Mouse (Mus musculus) MEL (cell line): ENCODE measurements around the gene 4930535I16Rik. TPM values are rescaled to one million over a fixed set of nuclear protein-coding genes. Genes with fewer than 3 reads are reported as not detected.
A peak's percentile ranks its signal among the peaks of the same experiment; 100 is the strongest.
"Not testable (repeated sequence)": the region's sequence is repeated elsewhere in the genome, so short reads cannot be mapped to it uniquely, and the experiment has no call there.

Source experiments
- DNase-seq: peaks from one replicate; pipeline ENCODE4 v3.0.0; 2011; ENCODE audit warnings: low read depth, low spot score
- H3K27ac ChIP-seq: 2 replicates; pipeline ENCODE4 v1.5.1; 2012; ENCODE audit warnings: low read depth, mild to moderate bottlenecking, control low read depth, low read length, moderate library complexity; ENCODE audit not compliant: control insufficient read depth
- H3K27me3 ChIP-seq, 2 experiments: fragments of 150-350 bp in 1 of 2; sonication (generic) in 1 of 2; 2 replicates each; pipeline ENCODE4 v1.6.1; 2012; ENCODE audit warnings: low read length in 2 of 2, mild to moderate bottlenecking in 2 of 2, improper control_type of control experiment in 1 of 2, moderate library complexity in 1 of 2; ENCODE audit not compliant: insufficient read depth in 2 of 2, control insufficient read depth in 1 of 2
- H3K36me3 ChIP-seq, 2 experiments: 2 replicates each; pipeline ENCODE4 v1.6.1; 2012 to 2014; ENCODE audit warnings: low read length in 2 of 2, improper control_type of control experiment in 1 of 2, inconsistent platforms in 1 of 2, mild to moderate bottlenecking in 1 of 2; ENCODE audit not compliant: insufficient read depth in 2 of 2, control insufficient read depth in 1 of 2
- H3K4me1 ChIP-seq, 2 experiments: fragments of 150-350 bp in 1 of 2; sonication (generic) in 1 of 2; 2 replicates each; pipeline ENCODE4 v1.6.1; 2012; ENCODE audit warnings: low read length in 2 of 2, improper control_type of control experiment in 1 of 2, mild to moderate bottlenecking in 1 of 2; ENCODE audit not compliant: insufficient read depth in 2 of 2, control insufficient read depth in 1 of 2
- H3K4me3 ChIP-seq, 2 experiments: fragments of 150-350 bp in 1 of 2; sonication (generic) in 1 of 2; 2 replicates each; pipeline ENCODE4 v1.5.1; 2012; ENCODE audit warnings: low read depth in 2 of 2, low read length in 2 of 2, mild to moderate bottlenecking in 2 of 2, moderate library complexity in 2 of 2, control low read depth in 1 of 2, improper control_type of control experiment in 1 of 2; ENCODE audit not compliant: control insufficient read depth in 1 of 2, insufficient read depth in 1 of 2
- H3K79me2 ChIP-seq: 2 replicates; pipeline ENCODE4 v1.6.1; 2012; ENCODE audit warnings: mild to moderate bottlenecking, low read length, moderate library complexity; ENCODE audit not compliant: control insufficient read depth, poor library complexity, insufficient read depth
- H3K9ac ChIP-seq: 2 replicates; pipeline ENCODE4 v1.6.1; 2012; ENCODE audit warnings: low read depth, mild to moderate bottlenecking, control low read depth, low read length, moderate library complexity; ENCODE audit not compliant: control insufficient read depth, poor library complexity, severe bottlenecking
- H3K9me3 ChIP-seq: fragments of 150-350 bp; sonication (generic); replicated peaks from 2 replicates; pipeline ENCODE4 v1.6.1; 2012; ENCODE audit warnings: mild to moderate bottlenecking, low read length, improper control_type of control experiment, moderate library complexity; ENCODE audit not compliant: insufficient read depth
- CHD2 ChIP-seq: IDR thresholded peaks from 2 replicates; pipeline ENCODE4 v1.6.1; 2011; ENCODE audit warnings: low read length, improper control_type of control experiment
- CTCF ChIP-seq, 3 experiments: IDR thresholded peaks in 2 of 3; conservative IDR thresholded peaks in 1 of 3; 2 replicates each; pipeline ENCODE4 v1.5.1; 2011 to 2012; ENCODE audit warnings: low read length in 3 of 3, low read depth in 2 of 3, mild to moderate bottlenecking in 2 of 3, improper control_type of control experiment in 1 of 3, inconsistent platforms in 1 of 3, mixed read lengths in 1 of 3, moderate library complexity in 1 of 3; ENCODE audit not compliant: control insufficient read depth in 1 of 3, insufficient read depth in 1 of 3, poor library complexity in 1 of 3, severe bottlenecking in 1 of 3
- EP300 ChIP-seq, 2 experiments: IDR thresholded peaks; 2 replicates each; pipeline ENCODE4 v1.6.1; 2011; ENCODE audit warnings: improper control_type of control experiment in 2 of 2, low read length in 2 of 2, low read depth in 1 of 2, mild to moderate bottlenecking in 1 of 2
- HCFC1 ChIP-seq: IDR thresholded peaks from 2 replicates; pipeline ENCODE4 v1.6.1; 2012; ENCODE audit warnings: low read depth, mild to moderate bottlenecking, inconsistent platforms, low read length, improper control_type of control experiment, moderate library complexity
- MXI1 ChIP-seq: IDR thresholded peaks from 2 replicates; pipeline ENCODE4 v1.6.1; 2011; ENCODE audit warnings: mild to moderate bottlenecking, low read depth, low read length, improper control_type of control experiment
- NELFE ChIP-seq: IDR thresholded peaks from 2 replicates; pipeline ENCODE4 v1.6.1; 2011; ENCODE audit warnings: low read depth, low read length, improper control_type of control experiment
- RAD21 ChIP-seq: IDR thresholded peaks from 2 replicates; pipeline ENCODE4 v1.6.1; 2011; ENCODE audit warnings: mild to moderate bottlenecking, low read depth, low read length, improper control_type of control experiment
- SMC3 ChIP-seq: IDR thresholded peaks from 2 replicates; pipeline ENCODE4 v1.6.1; 2011; ENCODE audit warnings: low read depth, low read length, improper control_type of control experiment
- TAL1 ChIP-seq: IDR thresholded peaks from 2 replicates; pipeline ENCODE4 v1.6.1; 2012; ENCODE audit warnings: mild to moderate bottlenecking, inconsistent platforms, low read length, moderate library complexity, mixed read lengths
- TBP ChIP-seq: IDR thresholded peaks from 2 replicates; pipeline ENCODE4 v1.8.0; 2011; ENCODE audit warnings: low read depth, low read length, improper control_type of control experiment
- ZC3H11A ChIP-seq: IDR thresholded peaks from 2 replicates; pipeline ENCODE4 v1.6.1; 2012; ENCODE audit warnings: low read depth, mild to moderate bottlenecking, inconsistent platforms, low read length, improper control_type of control experiment
- ZNF384 ChIP-seq: IDR thresholded peaks from 2 replicates; pipeline ENCODE4 v1.6.1; 2012; ENCODE audit warnings: low read depth, mild to moderate bottlenecking, inconsistent platforms, low read length, improper control_type of control experiment
- polyA plus RNA-seq, 2 experiments: library from polyadenylated mRNA; stranded (reverse) in 1 of 2; unstranded in 1 of 2; fragments of >175 nt in 1 of 2; fragments of >200 nt in 1 of 2; gene quantifications; 2 replicates each; pipeline versions ENCODE4 v1.2.1 to v1.2.4; 2012; ENCODE audit warnings: low replicate concordance in 2 of 2, low read depth in 1 of 2; ENCODE audit not compliant: insufficient read length in 2 of 2, insufficient read depth in 1 of 2, missing spikeins in 1 of 2
- total RNA-seq: library from RNA; depleted of rRNA; stranded (reverse); fragments of 300-350 nt; gene quantifications from 2 replicates; pipeline ENCODE4 v1.2.3, GENCODE M21; 2012

Gene 4930535I16Rik
- total and polyA plus RNA-seq, 3 experiments: 1.3 TPM; not detected in 2

DNA sequence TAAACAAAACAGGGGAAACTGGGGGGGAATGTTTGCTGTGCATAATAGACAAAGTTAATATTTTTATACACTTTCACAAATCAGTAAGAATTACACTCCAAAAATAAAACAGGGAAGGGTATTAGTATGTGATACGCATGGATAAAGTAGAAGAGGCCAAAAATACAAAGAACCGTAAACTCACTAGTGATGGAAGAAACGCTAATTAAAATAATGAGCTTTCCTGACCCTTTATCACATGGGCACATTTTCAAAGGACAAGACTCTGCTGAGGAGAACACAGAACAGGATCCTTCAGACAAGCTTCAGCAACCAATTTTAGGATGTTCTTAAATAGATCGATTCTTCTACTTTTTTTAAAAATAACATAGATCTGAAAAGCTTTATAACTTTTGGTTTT is 28.9 kb upstream of the 4930535I16Rik start:
- no peak for DNase-seq
- Histone ChIP-seq H3K9ac (no peak overlapping the region), H3K4me3 (no peak overlapping the region), H3K27me3 (no peaks in the 10 kb centered on the region; a peak in 2 of 4 replicates), H3K36me3 (no peaks in the 10 kb centered on the region; a peak in 1 of 4 replicates), H3K4me1 (no peaks in the 10 kb centered on the region), H3K27ac (no peak overlapping the region), H3K79me2 (no peaks in the 10 kb centered on the region)
- no peak for TF ChIP-seq CHD2
- TF ChIP-seq NELFE: no peak
- TF ChIP-seq, all 39 proteins: peak for 0
- H3K9me3 ChIP-seq: no peaks in the 10 kb centered on the region

DNA sequence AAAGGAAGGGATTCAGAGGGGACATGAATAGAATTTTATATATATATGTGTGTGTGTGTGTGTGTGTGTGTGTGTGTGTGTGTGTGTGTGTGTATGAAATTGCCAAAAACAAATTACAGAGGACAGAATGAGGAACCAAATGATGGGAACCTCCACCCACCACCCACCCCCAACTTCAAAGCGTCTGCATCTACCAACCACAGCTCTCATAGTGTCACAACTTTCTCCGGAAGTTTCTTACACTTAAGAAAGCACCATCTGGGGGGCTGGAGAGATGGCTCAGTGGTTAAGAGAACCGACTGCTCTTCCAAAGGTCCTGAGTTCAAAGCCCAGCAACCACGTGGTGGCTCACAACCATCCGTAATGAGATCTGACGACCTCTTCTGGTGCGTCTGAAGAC is 23.1 kb upstream of the 4930535I16Rik start:
- not testable (repeated sequence) for H3K27ac ChIP-seq, H3K79me2 ChIP-seq, H3K4me1 ChIP-seq, H3K9me3 ChIP-seq, H3K27me3 ChIP-seq, H3K9ac ChIP-seq, H3K4me3 ChIP-seq, H3K36me3 ChIP-seq
- TF ChIP-seq TBP: peak; percentile 90
- peak; percentile 49 for DNase-seq

DNA sequence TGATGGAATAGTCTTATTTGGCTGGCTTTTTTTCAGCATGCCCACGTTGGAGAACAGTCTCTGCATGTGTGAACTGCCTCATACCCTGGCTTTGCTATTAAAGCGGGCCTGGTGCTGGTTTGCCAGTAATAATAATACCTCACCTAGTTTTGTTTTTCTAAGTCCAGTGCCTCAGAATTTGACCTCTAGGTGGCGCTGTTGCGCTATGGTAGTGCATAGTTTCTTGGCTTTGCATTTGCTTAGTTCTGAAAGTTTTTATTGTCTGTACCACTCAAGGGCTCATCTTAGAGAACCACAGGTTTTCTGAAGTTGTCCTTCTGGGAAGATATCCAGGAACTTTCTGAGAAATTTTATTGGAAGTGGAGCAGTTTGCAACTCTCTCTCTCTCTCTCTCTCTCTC is 22.0 kb upstream of the 4930535I16Rik start:
- DNase-seq: peak; percentile 89
- H3K9ac ChIP-seq: no peak overlapping the region
- H3K4me1 ChIP-seq: 0 out of 4 replicates have a peak, but pooled peaks cover 0 to 3% of the 10 kb centered on the region in 2 experiments
- H3K4me3 ChIP-seq: no peak overlapping the region
- no peaks in the 10 kb centered on the region for H3K79me2 ChIP-seq
- no peaks in the 10 kb centered on the region for H3K9me3 ChIP-seq
- TF ChIP-seq ZNF384 (peak; percentile 62; the same call in 1 of the 2 replicates), EP300 (IDR thresholded peaks at IDR 0.05; ENCODE audit: low read depth in 1 of 2, low read length in 2 of 2) (no peak), NELFE (no peak), TAL1 (no peak), HCFC1 (0 out of 2 replicates have a peak, but pooled peaks have one; percentile 17), MXI1 (no peak), ZC3H11A (peak; percentile 58), CTCF (IDR thresholded peaks at IDR 0.05 in 2 of 3, conservative IDR thresholded peaks at IDR 0.05 in 1 of 3; ENCODE audit: control insufficient read depth in 1 of 3, insufficient read depth in 1 of 3, low read depth in 2 of 3, low read length in 3 of 3, poor library complexity in 1 of 3, severe bottlenecking in 1 of 3) (peak; percentile 68 to 94 (median 89)), SMC3 (peak; percentile 76), RAD21 (peak; percentile 94)
- TF ChIP-seq, all 39 proteins: peak for 6
- Histone ChIP-seq H3K36me3 (no peaks in the 10 kb centered on the region; a peak in 1 of 4 replicates), H3K27ac (no peak overlapping the region), H3K27me3 (no peaks in the 10 kb centered on the region)
